Mouse (Mus musculus) midbrain, embryonic 16.5 days (tissue): Measurements from ENCODE around the gene Trpm4. TPM values are rescaled to one million over a fixed set of nuclear protein-coding genes. Genes with fewer than 3 reads are reported as not detected.
A peak's percentile ranks its signal among the peaks of the same experiment; 100 is the strongest.

ENCODE experiments used
- ATAC-seq: fragments of 200-750 bp; cut with Nextera tagmentation; 2 replicates; pipeline ENCODE4 v1.8.0; 2017; ENCODE audit warnings: moderate TSS enrichment
- H3K27ac ChIP-seq: fragments of 300-500 bp; sonication (generic); 2 replicates; pipeline ENCODE4 v1.5.1; 2014; ENCODE audit warnings: mild to moderate bottlenecking, low read length, mixed read lengths
- H3K27me3 ChIP-seq: fragments of 300-500 bp; sonication (generic); 2 replicates; pipeline ENCODE4 v1.6.1; 2014; ENCODE audit warnings: low read depth, low read length, mixed read lengths; ENCODE audit not compliant: control insufficient read depth, insufficient read depth
- H3K36me3 ChIP-seq: fragments of 300-500 bp; sonication (generic); 2 replicates; pipeline ENCODE4 v1.6.1; 2014; ENCODE audit warnings: mild to moderate bottlenecking, low read length, moderate library complexity, mixed read lengths; ENCODE audit not compliant: control insufficient read depth, insufficient read depth
- H3K4me1 ChIP-seq: fragments of 300-500 bp; sonication (generic); 2 replicates; pipeline ENCODE4 v1.6.1; 2014; ENCODE audit warnings: mild to moderate bottlenecking, low read length, mixed read lengths; ENCODE audit not compliant: control insufficient read depth, insufficient read depth
- H3K4me2 ChIP-seq: fragments of 300-500 bp; sonication (generic); 2 replicates; pipeline ENCODE4 v1.6.1; 2014; ENCODE audit warnings: mild to moderate bottlenecking, low read length, mixed read lengths
- H3K4me3 ChIP-seq: fragments of 300-500 bp; sonication (generic); 2 replicates; pipeline ENCODE4 v1.5.1; 2014; ENCODE audit warnings: low read depth, mild to moderate bottlenecking, low read length, moderate library complexity, mixed read lengths
- H3K9ac ChIP-seq: fragments of 300-500 bp; sonication (generic); 2 replicates; pipeline ENCODE4 v1.6.1; 2014; ENCODE audit warnings: low read depth, low read length, mixed read lengths
- H3K9me3 ChIP-seq: fragments of 300-500 bp; sonication (generic); replicated peaks from 2 replicates; pipeline ENCODE4 v1.6.1; 2014; ENCODE audit warnings: mild to moderate bottlenecking, low read length, mixed read lengths; ENCODE audit not compliant: control insufficient read depth, poor library complexity, severe bottlenecking
- WGBS: fragments of 180-500 bp; shearing (Covaris S2); extraction: QIAGEN DNeasy Blood & Tissue Kit; methylation state at CpG from one replicate; pipeline ENCODE4 v1.1.7; 2014; 5-methylcytosine and 5-hydroxymethylcytosine counted together
- polyA plus RNA-seq: library from polyadenylated mRNA; unstranded; fragments of >200 nt; fragmentation: Nextera tagmentation; extraction: Ambion mirVana; gene quantifications from 2 replicates; pipeline ENCODE4 v1.2.1, GENCODE M21; 2015

Gene Trpm4
- polyA plus RNA-seq, 1 experiment from 2014 or later: 12.4 TPM

- Histone ChIP-seq H3K4me3 (no peak overlapping the region), H3K36me3 (peaks cover 58% of the 10 kb centered on the region), H3K9me3 (no peaks in the 10 kb centered on the region), H3K9ac (no peak overlapping the region), H3K4me2 (no peak overlapping the region), H3K4me1 (peaks cover 3% of the 10 kb centered on the region), H3K27ac (no peak overlapping the region), H3K27me3 (no peaks in the 10 kb centered on the region)
- 57% methylated on average over 13 of the region's 13 CpGs for WGBS
- no peak for ATAC-seq
Measured at GRCm38 (mm10) chr7:45356087-45356486, 22.5 kb upstream of the Trpm4 start.

DNA sequence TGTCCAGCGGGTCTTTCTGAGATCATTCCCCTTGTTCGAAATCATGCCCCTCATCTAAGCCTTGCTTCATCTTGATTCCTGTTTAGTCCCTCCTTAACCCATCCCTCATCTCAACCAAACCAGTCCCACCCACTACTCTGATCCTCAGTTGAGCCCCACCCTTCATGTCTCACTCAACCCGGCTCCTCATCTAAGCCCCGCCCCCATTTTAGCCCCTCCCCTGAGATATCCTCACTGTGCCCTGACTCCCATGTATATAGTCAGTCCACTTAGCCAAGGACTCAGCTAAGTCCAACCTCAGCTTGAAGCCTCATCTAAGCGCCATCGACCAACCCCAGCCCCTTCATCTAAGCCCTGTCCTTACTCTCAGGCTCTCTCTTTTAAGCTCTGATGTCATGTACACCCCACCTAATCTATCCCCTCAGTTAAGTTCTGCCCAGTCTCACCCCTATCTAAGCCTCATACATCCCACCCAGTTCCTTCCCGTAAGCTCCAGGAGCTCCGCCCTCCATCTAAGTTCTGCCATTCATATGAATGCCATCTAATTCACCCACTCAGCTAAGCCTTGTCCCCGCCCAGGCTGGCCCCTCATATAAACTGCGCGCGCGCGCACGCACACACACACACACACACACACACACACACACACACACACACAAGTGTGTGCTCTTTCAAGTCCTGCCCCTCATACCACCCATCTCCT lies 21.9 kb upstream of the Trpm4 start:
- no peak overlapping the region for H3K27ac ChIP-seq
- H3K9ac ChIP-seq: no peak overlapping the region
- H3K4me1 ChIP-seq: no peaks in the 10 kb centered on the region
- H3K4me3 ChIP-seq: no peak overlapping the region
- no peaks in the 10 kb centered on the region for H3K27me3 ChIP-seq
- H3K4me2 ChIP-seq: no peak overlapping the region
- no peaks in the 10 kb centered on the region for H3K9me3 ChIP-seq
- 0 out of 2 replicates have a peak, but pooled peaks have one; percentile 23 for ATAC-seq
- 76% methylated on average over 15 of the region's 15 CpGs for WGBS
- peaks cover 58% of the 10 kb centered on the region for H3K36me3 ChIP-seq

- ATAC-seq: no peak
- Histone ChIP-seq H3K27ac (no peak overlapping the region), H3K9ac (no peak overlapping the region), H3K36me3 (peaks cover 66% of the 10 kb centered on the region), H3K4me2 (no peak overlapping the region), H3K9me3 (no peaks in the 10 kb centered on the region), H3K27me3 (no peaks in the 10 kb centered on the region), H3K4me1 (no peaks in the 10 kb centered on the region), H3K4me3 (no peak overlapping the region)
- WGBS: 28% methylated on average over 5 of the region's 5 CpGs
Measured at GRCm38 (mm10) chr7:45353041-45353440, 19.5 kb upstream of the Trpm4 start.

- Histone ChIP-seq H3K27me3 (no peaks in the 10 kb centered on the region; the same call in 1 of the 2 replicates), H3K36me3 (peaks cover 57% of the 10 kb centered on the region), H3K4me3 (no peak overlapping the region), H3K9me3 (no peaks in the 10 kb centered on the region), H3K4me1 (no peaks in the 10 kb centered on the region), H3K9ac (no peak overlapping the region), H3K27ac (no peak overlapping the region), H3K4me2 (no peak overlapping the region)
- 76% methylated on average over 13 of the region's 13 CpGs for WGBS
- ATAC-seq: no peak
Measured at GRCm38 (mm10) chr7:45346905-45347304, 13.3 kb upstream of the Trpm4 start.

GRCm38 (mm10) chr7:45343543-45343942 lies 10.0 kb upstream of the Trpm4 start:
- WGBS: 34% methylated on average over 13 of the region's 13 CpGs
- Histone ChIP-seq H3K27me3 (no peaks in the 10 kb centered on the region; the same call in 1 of the 2 replicates), H3K4me2 (no peak overlapping the region), H3K4me3 (no peak overlapping the region), H3K36me3 (peaks cover 44% of the 10 kb centered on the region), H3K4me1 (peaks cover 16% of the 10 kb centered on the region), H3K9ac (no peak overlapping the region), H3K27ac (no peak overlapping the region), H3K9me3 (no peaks in the 10 kb centered on the region)
- no peak for ATAC-seq

- Histone ChIP-seq H3K27ac (no peak overlapping the region), H3K9ac (no peak overlapping the region), H3K4me2 (no peak overlapping the region), H3K9me3 (no peaks in the 10 kb centered on the region), H3K36me3 (peaks cover 31% of the 10 kb centered on the region), H3K4me1 (peaks cover 17% of the 10 kb centered on the region), H3K4me3 (no peak overlapping the region), H3K27me3 (peaks cover 5% of the 10 kb centered on the region; the same call in 1 of the 2 replicates)
- no peak for ATAC-seq
- WGBS: 93% methylated on average over 11 of the region's 11 CpGs
Measured at GRCm38 (mm10) chr7:45342081-45342480, 8.5 kb upstream of the Trpm4 start.

- Histone ChIP-seq H3K4me2 (no peak overlapping the region), H3K9me3 (no peaks in the 10 kb centered on the region), H3K36me3 (peaks cover 25% of the 10 kb centered on the region), H3K9ac (no peak overlapping the region), H3K27me3 (peaks cover 5% of the 10 kb centered on the region; the same call in 1 of the 2 replicates), H3K4me3 (no peak overlapping the region), H3K4me1 (peaks cover 17% of the 10 kb centered on the region), H3K27ac (no peak overlapping the region)
- WGBS: 6% methylated on average over 8 of the region's 8 CpGs
- no peak for ATAC-seq
Measured at GRCm38 (mm10) chr7:45341303-45341702, 7.7 kb upstream of the Trpm4 start.

GRCm38 (mm10) chr7:45340669-45341068 lies 7.1 kb upstream of the Trpm4 start:
- H3K27ac ChIP-seq: no peak overlapping the region
- H3K9me3 ChIP-seq: no peaks in the 10 kb centered on the region
- H3K4me3 ChIP-seq: no peak overlapping the region
- peaks cover 5% of the 10 kb centered on the region; the same call in 1 of the 2 replicates for H3K27me3 ChIP-seq
- H3K4me2 ChIP-seq: peak overlapping the region; percentile 75
- H3K36me3 ChIP-seq: peaks cover 20% of the 10 kb centered on the region
- peaks cover 17% of the 10 kb centered on the region for H3K4me1 ChIP-seq
- ATAC-seq: no peak
- no peak overlapping the region for H3K9ac ChIP-seq
- 7% methylated on average over 11 of the region's 11 CpGs for WGBS

- Histone ChIP-seq H3K4me1 (peaks cover 17% of the 10 kb centered on the region), H3K27me3 (peaks cover 5% of the 10 kb centered on the region; the same call in 1 of the 2 replicates), H3K36me3 (peaks cover 16% of the 10 kb centered on the region), H3K4me2 (peak overlapping the region; percentile 75), H3K9ac (peak overlapping the region; percentile 66), H3K9me3 (no peaks in the 10 kb centered on the region), H3K27ac (no peak overlapping the region), H3K4me3 (peak overlapping the region; percentile 44)
- ATAC-seq: no peak
- WGBS: 4% methylated on average over 11 of the region's 11 CpGs
Measured at GRCm38 (mm10) chr7:45340066-45340442, 6.5 kb upstream of the Trpm4 start.
